12 mouse cellular contexts compared by ENCODE assay signal in the genomic region with DNA sequence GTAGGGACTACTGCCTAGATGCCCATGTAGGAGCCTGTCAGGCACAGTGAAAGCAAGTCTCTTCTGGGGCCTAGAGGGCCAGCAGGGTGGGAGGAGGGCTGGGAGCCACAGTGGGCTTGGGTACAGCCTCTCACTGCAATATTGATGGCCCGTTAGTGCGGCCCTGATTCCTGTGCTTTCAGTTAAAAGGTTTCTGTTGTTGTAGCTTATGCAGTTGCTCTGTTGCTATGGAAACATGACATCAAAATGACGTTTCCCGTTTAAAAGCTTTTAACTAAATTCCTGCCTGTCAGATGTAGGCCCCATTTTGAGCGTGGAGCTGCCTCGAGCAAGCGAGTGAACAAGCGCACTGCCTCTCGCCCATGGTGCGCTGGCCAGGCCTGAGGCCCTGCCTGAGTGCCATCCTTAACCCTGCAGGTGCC. TPM values are rescaled to one million over a fixed set of nuclear protein-coding genes. Genes with fewer than 3 reads are reported as not detected.
DNase-seq lines count a peak whose midpoint lies in the region; ATAC-seq and TF ChIP-seq lines count a peak whose summit lies in the region.
"Had no signal": no experiment of that assay in that cellular context is flagged by ENCODE, and none has a peak within 500 bp of the region (broad histone marks: within the 10 kb centered on the region; RNA-seq: fewer than 3 reads in every experiment).

No protein-coding gene starts in this region.

- no peak for ATAC-seq in kidney, postnatal 0 days (replicated peaks; ENCODE audit: low FRiP score, low read depth)
- ATAC-seq in stomach, embryonic 16.5 days (ENCODE audit: insufficient read depth, low FRiP score), result no peak
- ATAC-seq in stomach, postnatal 0 days (ENCODE audit: low FRiP score, low TSS enrichment), result no peak
- ATAC-seq: lung, postnatal 0 days had no signal

- no peak for TF ChIP-seq EP300 in stomach, postnatal 0 days (optimal IDR thresholded peaks at IDR 0.05)

- H3K27me3 ChIP-seq in kidney, postnatal 0 days (ENCODE audit: insufficient read depth, low read length), result no peaks in the 10 kb centered on the region
- H3K27me3 ChIP-seq in stomach, embryonic 16.5 days (ENCODE audit: control insufficient read depth, insufficient read depth, low read length), result no peaks in the 10 kb centered on the region
- no peaks in the 10 kb centered on the region for H3K27me3 ChIP-seq in stomach, postnatal 0 days (ENCODE audit: control insufficient read depth, insufficient read depth, low read length)
- no peaks in the 10 kb centered on the region for H3K27me3 ChIP-seq in cerebellum, adult 2 months (ENCODE audit: control insufficient read depth, insufficient read depth, low read length)

- no peak overlapping the region for H3K4me2 ChIP-seq in kidney, postnatal 0 days (ENCODE audit: low read length)
- H3K4me2 ChIP-seq in stomach, embryonic 16.5 days (ENCODE audit: low read depth, low read length), result no peak overlapping the region
- H3K4me2 ChIP-seq in stomach, postnatal 0 days (replicated peaks; ENCODE audit: low read depth), result no peak overlapping the region

- no peak for TF ChIP-seq POLR2A in cerebellum, adult 2 months (IDR thresholded peaks at IDR 0.05; ENCODE audit: borderline replicate concordance, insufficient read depth, low read length)

- no peaks in the 10 kb centered on the region for H3K4me1 ChIP-seq in kidney, postnatal 0 days (replicated peaks; ENCODE audit: insufficient read depth, low read length)
- no peaks in the 10 kb centered on the region for H3K4me1 ChIP-seq in stomach, embryonic 16.5 days (ENCODE audit: control insufficient read depth, insufficient read depth, low read length)
- H3K4me1 ChIP-seq in stomach, postnatal 0 days (replicated peaks; ENCODE audit: control insufficient read depth, insufficient read depth), result no peaks in the 10 kb centered on the region
- peaks cover 2% of the 10 kb centered on the region; the same call in 1 of the 2 replicates for H3K4me1 ChIP-seq in cerebellum, adult 2 months (ENCODE audit: control insufficient read depth, insufficient read depth, low read length)

- no peaks in the 10 kb centered on the region for H3K9me3 ChIP-seq in kidney, postnatal 0 days (replicated peaks; ENCODE audit: low read length)
- H3K9me3 ChIP-seq in stomach, embryonic 16.5 days (replicated peaks; ENCODE audit: control insufficient read depth, low read length), result no peaks in the 10 kb centered on the region
- no peaks in the 10 kb centered on the region for H3K9me3 ChIP-seq in stomach, postnatal 0 days (ENCODE audit: control insufficient read depth, low read length)

- 64% methylated on average over 10 of the region's 10 CpGs for WGBS in kidney, postnatal 0 days
- WGBS in stomach, embryonic 16.5 days, result 47% methylated on average over 10 of the region's 10 CpGs
- WGBS in stomach, postnatal 0 days, result 49% methylated on average over 10 of the region's 10 CpGs
- 68% methylated on average over 10 of the region's 10 CpGs for WGBS in cerebellum, adult 2 months

- H3K4me3 ChIP-seq in kidney, postnatal 0 days (replicated peaks; ENCODE audit: low read depth, low read length), result no peak overlapping the region
- H3K4me3 ChIP-seq in stomach, embryonic 16.5 days (replicated peaks; ENCODE audit: low read length), result no peak overlapping the region
- H3K4me3 ChIP-seq in stomach, postnatal 0 days (ENCODE audit: low read depth, low read length), result no peak overlapping the region
- no peak overlapping the region for H3K4me3 ChIP-seq in cerebellum, adult 2 months (replicated peaks; ENCODE audit: insufficient read depth, low read depth, low read length)

- DNase-seq in kidney, postnatal 0 days (ENCODE audit: low spot score), result peak; percentile 20
- no peak for DNase-seq in kidney, postnatal 25 days
- DNase-seq in stomach, postnatal 0 days (ENCODE audit: low spot score), result no peak
- peak; percentile 36 for DNase-seq in layer of hippocampus, adult 9-11 months
- DNase-seq in thymus, postnatal 10 days (ENCODE audit: low spot score in 2 of 2), result no peak
- DNase-seq in cerebellum, adult 18-20 months, result no peak
- DNase-seq in cerebellum, adult 2 months, result no peak
- DNase-seq: cerebellum, adult 8-10 months; kidney, postnatal 14 days; thymus, adult 2 months had no signal

- no peak for TF ChIP-seq CTCF in kidney, postnatal 0 days (IDR thresholded peaks at IDR 0.05; ENCODE audit: low read depth)
- no peak for TF ChIP-seq CTCF in stomach, postnatal 0 days (IDR thresholded peaks at IDR 0.05; ENCODE audit: low read depth)
- TF ChIP-seq CTCF in cerebellum, adult 2 months (IDR thresholded peaks at IDR 0.05; ENCODE audit: borderline replicate concordance, insufficient read depth, low read depth, low read length), result no peak

- H3K9ac ChIP-seq in kidney, postnatal 0 days (ENCODE audit: low read depth, low read length), result no peak overlapping the region
- 0 out of 2 replicates have a peak overlapping the region, but pooled peaks have one; percentile 29 for H3K9ac ChIP-seq in stomach, embryonic 16.5 days (ENCODE audit: low read length)
- H3K9ac ChIP-seq in stomach, postnatal 0 days (ENCODE audit: low read length), result no peak overlapping the region; the same call in 1 of the 2 replicates

- no peak overlapping the region for H3K27ac ChIP-seq in kidney, postnatal 0 days
- no peak overlapping the region for H3K27ac ChIP-seq in stomach, embryonic 16.5 days (ENCODE audit: low read length)
- H3K27ac ChIP-seq in stomach, postnatal 0 days (replicated peaks), result no peak overlapping the region
- no peak overlapping the region for H3K27ac ChIP-seq in cerebellum, adult 2 months (ENCODE audit: insufficient read depth, low read length)

- no peaks in the 10 kb centered on the region for H3K36me3 ChIP-seq in kidney, postnatal 0 days (ENCODE audit: insufficient read depth, low read length)
- H3K36me3 ChIP-seq in stomach, embryonic 16.5 days (ENCODE audit: control insufficient read depth, insufficient read depth, low read length), result no peaks in the 10 kb centered on the region
- H3K36me3 ChIP-seq in stomach, postnatal 0 days (ENCODE audit: control insufficient read depth, insufficient read depth, low read length), result no peaks in the 10 kb centered on the region

RNA-seq across cellular contexts. Expression of a gene that starts 9.4 kb away (rescaled TPM):
- polyA plus RNA-seq in kidney, postnatal 0 days (2015; fragmentation: Nextera tagmentation; extraction: Ambion mirVana), result 0.25 and 0.64 TPM in 2 replicates
- 0.59 and 0.65 TPM in 2 replicates for polyA plus RNA-seq in stomach, embryonic 16.5 days (2015; fragmentation: Nextera tagmentation; extraction: Ambion mirVana)
- polyA plus RNA-seq in stomach, postnatal 0 days (2015; fragmentation: Nextera tagmentation; extraction: Ambion mirVana), result 0.24 and 0.36 TPM in 2 replicates
- polyA plus RNA-seq in cerebellum, adult 2 months (2012; rRNA removed), result 5.5 and 6.8 TPM in 2 replicates

RNA-seq across cellular contexts. Expression of a gene that starts 32.0 kb away (rescaled TPM):
- 17.5 and 19.2 TPM in 2 replicates for polyA plus RNA-seq in kidney, postnatal 0 days (2015; fragmentation: Nextera tagmentation; extraction: Ambion mirVana)
- polyA plus RNA-seq in stomach, embryonic 16.5 days (2015; fragmentation: Nextera tagmentation; extraction: Ambion mirVana), result 31.8 and 34.4 TPM in 2 replicates
- 12.7 and 14.2 TPM in 2 replicates for polyA plus RNA-seq in stomach, postnatal 0 days (2015; fragmentation: Nextera tagmentation; extraction: Ambion mirVana)
- 13.0 and 16.0 TPM in 2 replicates for polyA plus RNA-seq in cerebellum, adult 2 months (2012; rRNA removed)

Comparison
In these comparisons a context has a peak if more than half of its experiments do, and no peak if none do; other contexts are left out.
1. DNase-seq: peak in kidney, postnatal 0 days (single experiment) and layer of hippocampus, adult 9-11 months (single experiment); none in kidney, postnatal 25 days (0 of 2), stomach, postnatal 0 days (single experiment), thymus, postnatal 10 days (0 of 2), cerebellum, adult 18-20 months (0 of 2) and cerebellum, adult 2 months (0 of 2).